Mouse (Mus musculus) bone marrow, adult 2 months (tissue): ENCODE data around the gene Bst2. TPM values are rescaled to one million over a fixed set of nuclear protein-coding genes. Genes with fewer than 3 reads are reported as not detected.

Experiments
- H3K27ac ChIP-seq: fragments of 200-500 bp; 2 replicates; pipeline ENCODE4 v1.5.1; 2012; ENCODE audit warnings: low read depth, mild to moderate bottlenecking, control low read depth, inconsistent platforms, low read length; ENCODE audit not compliant: control insufficient read depth, poor library complexity, insufficient read depth
- H3K4me1 ChIP-seq: fragments of 200-500 bp; 2 replicates; pipeline ENCODE4 v1.6.1; 2011; ENCODE audit warnings: low read length; ENCODE audit not compliant: control insufficient read depth, insufficient read depth
- H3K4me3 ChIP-seq: fragments of 200-500 bp; replicated peaks from 2 replicates; pipeline ENCODE3; 2011; ENCODE audit warnings: mild to moderate bottlenecking, low read depth, low read length, control low read depth; ENCODE audit not compliant: control insufficient read depth
- CTCF ChIP-seq: fragments of 200-500 bp; IDR thresholded peaks from 2 replicates; pipeline ENCODE4 v1.5.1; 2011; ENCODE audit warnings: low read length, control low read depth; ENCODE audit not compliant: control insufficient read depth, insufficient read depth
- POLR2A ChIP-seq: fragments of 200-500 bp; IDR thresholded peaks from 2 replicates; pipeline ENCODE4 v1.6.1; 2011; ENCODE audit warnings: low read depth, mild to moderate bottlenecking, control low read depth, low read length, borderline replicate concordance; ENCODE audit not compliant: control insufficient read depth
- WGBS: fragments of 180-500 bp; shearing (Covaris S2); methylation state at CpG from one replicate; pipeline ENCODE4 v1.1.7; 2018; 5-methylcytosine and 5-hydroxymethylcytosine counted together
- polyA plus RNA-seq: library from polyadenylated mRNA; stranded (reverse); fragments of >200 nt; gene quantifications from 2 replicates; pipeline ENCODE4 v1.2.4, GENCODE M21; 2011; ENCODE audit warnings: low replicate concordance; ENCODE audit not compliant: missing spikeins, insufficient read depth, insufficient read length

Bst2 gene
- polyA plus RNA-seq, 1 experiment = 103 TPM

GRCm38 (mm10) chr8:71495039-71495438, 42.2 kb downstream of the Bst2 start:
- Histone ChIP-seq H3K4me3 (no peak overlapping the region), H3K27ac (no peak overlapping the region), H3K4me1 (no peaks in the 10 kb centered on the region)
- WGBS = 29% methylated on average over 16 of the region's 16 CpGs
- TF ChIP-seq POLR2A (0 out of 2 replicates have a peak, but pooled peaks have one; percentile 27), CTCF (peak; percentile 82)

- TF ChIP-seq CTCF (no peak), POLR2A (no peak)
- Histone ChIP-seq H3K4me3 (peak overlapping the region; percentile 85), H3K27ac (peak overlapping the region; percentile 69; the same call in 1 of the 2 replicates), H3K4me1 (peaks cover 3% of the 10 kb centered on the region)
- under 1% methylated on average over 22 of the region's 22 CpGs for WGBS
Observed at GRCm38 (mm10) chr8:71488454-71488853, 48.8 kb downstream of the Bst2 start.

- Histone ChIP-seq H3K4me1 (peaks cover 3% of the 10 kb centered on the region), H3K27ac (peak within 1 kb of the TSS; percentile 69), H3K4me3 (peak within 1 kb of the TSS; percentile 85)
- no peak; the same call in 1 of the 2 replicates for TF ChIP-seq POLR2A
- no peak for TF ChIP-seq CTCF
- under 1% methylated on average over 33 of the region's 33 CpGs for WGBS
Observed at GRCm38 (mm10) chr8:71487691-71488445, 49.4 kb downstream of the Bst2 start, which contains the start of gene Gtpbp3. Gene Gtpbp3 (plus strand): TSS chr8:71488103.

GRCm38 (mm10) chr8:71486136-71486529, 51.1 kb downstream of the Bst2 start:
- TF ChIP-seq CTCF (no peak), POLR2A (no peak)
- WGBS = 15% methylated on average over 7 of the region's 7 CpGs
- no peak overlapping the region for H3K27ac ChIP-seq
- no peak overlapping the region for H3K4me3 ChIP-seq
- peaks cover 3% of the 10 kb centered on the region for H3K4me1 ChIP-seq

GRCm38 (mm10) chr8:71485142-71486135, 51.8 kb downstream of the Bst2 start, which contains the start of gene Ano8:
Gene Ano8 (minus strand): TSS chr8:71485963.
- Histone ChIP-seq H3K27ac (peak within 1 kb of the TSS; percentile 39), H3K4me3 (peak within 1 kb of the TSS; percentile 62), H3K4me1 (peaks cover 3% of the 10 kb centered on the region)
- no peak for TF ChIP-seq CTCF
- 0 out of 2 replicates have a peak, but pooled peaks have one; percentile 0 for TF ChIP-seq POLR2A
- 5% methylated on average over 58 of the region's 58 CpGs for WGBS

- H3K4me1 ChIP-seq = peaks cover 3% of the 10 kb centered on the region
- H3K4me3 ChIP-seq = no peak overlapping the region
- no peak overlapping the region for H3K27ac ChIP-seq
- TF ChIP-seq POLR2A = no peak
- no peak for TF ChIP-seq CTCF
- 93% methylated on average over 19 of the region's 19 CpGs for WGBS
Observed at GRCm38 (mm10) chr8:71484736-71485135, 52.5 kb downstream of the Bst2 start.

Other genes starting within 250 kb of the Bst2 start
- gene Use1, start 170.6 kb downstream of the Bst2 start, polyA plus RNA-seq = 75.6 and 139 TPM in 2 replicates
- gene Ocel1, start 166.2 kb downstream of the Bst2 start, polyA plus RNA-seq = 7.9 and 10.1 TPM in 2 replicates
- 9.5 and 17.5 TPM in 2 replicates for gene Nr2f6, start 155.5 kb downstream of the Bst2 start, polyA plus RNA-seq
- gene Ushbp1, start 141.7 kb downstream of the Bst2 start, polyA plus RNA-seq = 7.2 and 15.9 TPM in 2 replicates
- gene Babam1, start 140.6 kb downstream of the Bst2 start, polyA plus RNA-seq = 45.8 and 70.5 TPM in 2 replicates
- gene Ankle1, start 131.4 kb downstream of the Bst2 start, polyA plus RNA-seq = 54.2 and 97.5 TPM in 2 replicates
- 3.9 and 9.1 TPM in 2 replicates for gene Abhd8, start 73.8 kb downstream of the Bst2 start, polyA plus RNA-seq
- 24.3 and 42.9 TPM in 2 replicates for gene Mrpl34, start 72.5 kb downstream of the Bst2 start, polyA plus RNA-seq
- gene Dda1, start 68.3 kb downstream of the Bst2 start, polyA plus RNA-seq = 17.1 and 18.8 TPM in 2 replicates
- 2.9 and 6.3 TPM in 2 replicates for gene Ano8, start 51.5 kb downstream of the Bst2 start, polyA plus RNA-seq
- 6.3 and 7.9 TPM in 2 replicates for gene Gtpbp3, start 49.4 kb downstream of the Bst2 start, polyA plus RNA-seq
- gene Plvap, start 25.7 kb downstream of the Bst2 start, polyA plus RNA-seq = 13.7 and 20.5 TPM in 2 replicates
- gene Ccdc194, start 11.7 kb downstream of the Bst2 start, polyA plus RNA-seq = not detected in 2 replicates
- gene Mvb12a, start 5.5 kb upstream of the Bst2 start, polyA plus RNA-seq = 23.8 and 47.7 TPM in 2 replicates
- 0.81 and 2.5 TPM in 2 replicates for gene Tmem221, start 21.4 kb upstream of the Bst2 start, polyA plus RNA-seq
- not detected in 2 replicates for gene Nxnl1, start 29.1 kb upstream of the Bst2 start, polyA plus RNA-seq
- gene Slc27a1, start 31.4 kb upstream of the Bst2 start, polyA plus RNA-seq = 11.2 and 12.6 TPM in 2 replicates
- gene Pgls, start 54.7 kb upstream of the Bst2 start, polyA plus RNA-seq = 111 and 147 TPM in 2 replicates
- gene Fam129c, start 60.2 kb upstream of the Bst2 start, polyA plus RNA-seq = 67.8 and 106 TPM in 2 replicates
- gene Colgalt1, start 73.5 kb upstream of the Bst2 start, polyA plus RNA-seq = 31.8 and 53.0 TPM in 2 replicates
- gene Unc13a, start 134.3 kb upstream of the Bst2 start, polyA plus RNA-seq = 0.18 TPM in 1 of 2 replicates, not detected in the other
- gene Jak3, start 138.8 kb upstream of the Bst2 start, polyA plus RNA-seq = 7.5 and 15.6 TPM in 2 replicates
- 10.2 and 16.7 TPM in 2 replicates for gene Insl3, start 151.8 kb upstream of the Bst2 start, polyA plus RNA-seq
- 1.3 and 2.3 TPM in 2 replicates for gene B3gnt3, start 164.3 kb upstream of the Bst2 start, polyA plus RNA-seq
- 79.3 and 144 TPM in 2 replicates for gene Fcho1, start 188.3 kb upstream of the Bst2 start, polyA plus RNA-seq